Mouse (Mus musculus): ENCODE measurements around the gene Glb1l.

- peak; percentile 64 for TF ChIP-seq POLR2A (IDR thresholded peaks at IDR 0.05; ENCODE audit: insufficient read depth, low read depth, low read length)
- no peak for TF ChIP-seq CTCF (IDR thresholded peaks at IDR 0.05)
These were observed 37.6 kb upstream of the Glb1l start for GRCm38 (mm10) chr1:75248041-75248772.
